Mouse (Mus musculus): ENCODE measurements at regions not wholly inside any gene's neighbourhood (a gene's known extent, or its start where the extent isn't known, plus 50 kb on each side); places are given as distances from the start of the nearest gene placed in this dataset.

GRCm38 (mm10) chr1:177667041-177667791 lies 62.4 kb upstream of the 1700016C15Rik start:
- in situ Hi-C loops (cut with MboI) = no loop called here

DNA sequence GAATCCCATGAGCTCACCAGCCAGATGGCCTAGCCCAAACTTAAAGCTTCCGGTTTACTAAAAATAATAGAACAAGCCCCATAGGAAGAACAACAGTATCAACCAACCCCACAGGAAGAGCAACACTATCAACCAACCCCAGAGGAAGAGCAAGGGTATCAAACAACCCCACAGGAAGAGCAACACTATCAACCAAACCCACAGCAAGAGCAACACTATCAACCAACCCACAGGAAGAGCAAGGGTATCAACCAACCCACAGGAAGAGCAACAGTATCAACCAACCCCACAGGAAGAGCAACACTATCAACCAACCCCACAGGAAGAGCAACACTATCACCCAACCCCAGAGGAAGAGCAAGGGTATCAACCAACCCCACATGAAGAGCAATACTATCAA lies 59.0 kb upstream of the 1700016C15Rik start:
- in situ Hi-C loops (cut with MboI) = no loop called here

GRCm38 (mm10) chr1:177676657-177677056 lies 53.0 kb upstream of the 1700016C15Rik start:
- in situ Hi-C loops (cut with MboI) = loop anchor here (25.0 kb wide), 1 partner anchor 489 kb away; no protein-coding TSS in a partner anchor

GRCm38 (mm10) chr1:177678832-177679231 lies 50.8 kb upstream of the 1700016C15Rik start:
- in situ Hi-C loops (cut with MboI) = loop anchor here (25.0 kb wide), 1 partner anchor 492 kb away; no protein-coding TSS in a partner anchor
